Mouse (Mus musculus): ENCODE measurements at regions not wholly inside any gene's neighbourhood (a gene's known extent, or its start where the extent isn't known, plus 50 kb on each side); places are given as distances from the start of the nearest gene placed in this dataset.
"Not testable (repeated sequence)": the region's sequence is repeated elsewhere in the genome, so short reads cannot be mapped to it uniquely, and the experiment has no call there.

DNA sequence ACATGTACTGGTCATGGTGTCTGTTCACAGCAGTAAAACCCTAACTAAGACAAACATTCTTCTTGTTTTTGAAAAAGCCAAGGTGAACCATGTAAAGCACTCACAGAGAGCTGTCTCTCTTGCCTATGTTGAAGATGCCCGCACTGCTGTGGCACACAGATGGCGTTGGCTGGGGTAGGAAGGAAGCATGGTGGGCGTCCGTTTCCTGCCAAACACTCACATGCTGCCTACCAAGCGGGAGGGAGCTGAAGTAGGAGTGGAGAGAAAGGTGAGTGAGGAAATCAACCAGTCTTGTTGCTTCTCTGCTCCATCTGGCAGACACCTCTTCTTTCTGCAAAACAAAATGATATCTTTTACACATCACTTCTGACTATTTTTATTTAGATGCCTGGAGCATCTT is 200.0 kb downstream of the Diras2 start:
- ATAC-seq (replicated peaks; ENCODE audit: low FRiP score, poor library complexity, severe bottlenecking), result no peak

DNA sequence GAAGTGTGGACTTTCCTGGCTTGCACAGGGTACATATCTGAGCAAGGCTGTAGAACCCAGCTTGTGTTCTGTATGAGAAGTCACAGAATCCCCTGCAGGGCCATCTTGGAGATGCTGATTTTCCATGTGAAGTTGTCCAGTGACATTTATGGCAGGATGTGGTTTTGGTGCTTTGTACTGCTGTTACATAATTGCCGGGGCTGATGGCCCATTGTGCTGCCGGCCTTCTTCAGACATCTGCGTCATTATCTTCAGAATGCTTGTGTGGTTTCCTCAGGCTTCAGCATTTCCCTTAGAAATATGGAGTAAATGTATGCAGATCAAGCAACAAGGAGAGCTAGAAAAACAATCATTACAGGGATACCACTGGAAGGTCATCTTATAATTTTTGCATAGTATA is 196.1 kb downstream of the Diras2 start:
- no peak for ATAC-seq (replicated peaks; ENCODE audit: low FRiP score, poor library complexity, severe bottlenecking)

DNA sequence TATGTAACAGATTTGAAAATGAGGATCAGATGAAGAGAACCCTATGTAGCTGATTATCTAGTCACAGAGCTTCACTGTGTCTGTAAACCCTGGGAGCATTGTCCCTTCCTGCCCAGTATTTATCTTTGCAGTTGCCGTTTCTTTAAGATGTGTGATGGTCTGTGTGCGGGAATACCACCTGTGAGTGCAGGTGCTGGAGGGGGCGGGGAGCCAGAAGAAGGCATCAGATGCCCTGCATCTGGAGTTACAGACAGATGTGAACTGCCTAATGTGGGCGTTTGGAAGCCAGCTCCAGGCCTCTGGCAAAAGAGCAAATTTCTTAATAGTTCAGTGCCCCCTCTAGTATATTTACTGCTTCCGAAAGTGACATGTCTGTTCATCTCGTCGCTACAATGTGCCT is 193.1 kb downstream of the Diras2 start:
- ATAC-seq (replicated peaks; ENCODE audit: low FRiP score, poor library complexity, severe bottlenecking), result no peak

DNA sequence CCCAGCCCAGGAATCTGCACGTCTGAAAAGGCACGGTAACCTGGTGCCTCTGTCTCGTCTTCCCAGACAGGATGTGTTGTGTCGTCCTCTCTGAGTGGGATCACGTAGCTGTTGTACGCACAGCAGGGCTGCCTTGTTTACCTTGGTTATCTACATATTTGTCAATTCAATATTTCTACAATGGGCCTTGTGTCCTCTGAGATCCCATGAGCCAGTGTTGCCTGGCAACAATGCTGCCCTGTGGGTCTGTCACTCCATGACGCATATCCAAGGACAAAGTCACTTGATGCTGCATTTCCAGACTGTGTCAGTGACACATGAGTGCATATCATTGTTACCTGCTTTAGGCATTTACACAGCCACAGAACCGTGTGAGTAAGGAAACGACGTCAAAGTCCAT is 191.9 kb downstream of the Diras2 start:
- no peak for ATAC-seq (replicated peaks; ENCODE audit: low FRiP score, poor library complexity, severe bottlenecking)

DNA sequence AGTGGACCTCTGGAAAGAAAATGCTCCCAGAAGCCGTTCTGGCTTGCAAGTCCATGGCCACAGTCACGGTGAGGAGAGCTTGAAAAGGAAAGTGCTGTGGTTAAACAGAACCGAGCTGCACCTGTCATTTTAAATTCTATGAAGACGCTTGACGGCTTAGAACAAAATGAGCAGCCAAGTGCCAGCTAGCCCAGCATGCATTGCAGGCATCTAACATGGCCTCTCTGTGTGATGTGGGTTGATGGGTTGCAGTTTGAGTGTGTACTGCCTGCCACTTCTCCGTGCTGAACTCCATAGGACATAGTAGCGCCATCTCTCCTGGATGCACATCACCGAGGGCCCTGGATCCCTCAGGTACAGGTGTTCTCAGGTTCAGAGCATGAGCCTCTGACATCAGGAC is 189.1 kb downstream of the Diras2 start:
- no peak for ATAC-seq (replicated peaks; ENCODE audit: low FRiP score, poor library complexity, severe bottlenecking)

DNA sequence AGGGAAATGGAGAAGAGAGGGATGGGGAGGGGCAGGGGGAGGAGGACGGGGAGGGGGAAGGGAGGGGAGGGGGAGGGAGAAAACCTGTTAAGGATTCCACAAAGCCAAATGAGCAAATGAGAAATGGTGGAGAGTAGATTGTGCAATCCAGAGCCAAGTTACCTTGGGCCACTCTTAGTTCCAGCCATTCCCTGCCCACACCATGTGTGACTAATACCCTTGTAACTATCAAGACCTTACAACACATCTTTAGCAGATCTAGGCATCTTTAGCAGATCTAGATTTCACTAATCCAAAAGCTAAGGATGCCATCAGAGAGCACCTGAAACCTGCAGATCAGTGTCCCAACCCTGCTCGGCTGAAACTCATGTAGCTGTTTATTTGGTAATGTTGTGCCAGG is 186.7 kb downstream of the Diras2 start:
- ATAC-seq (replicated peaks; ENCODE audit: low FRiP score, poor library complexity, severe bottlenecking), result no peak

DNA sequence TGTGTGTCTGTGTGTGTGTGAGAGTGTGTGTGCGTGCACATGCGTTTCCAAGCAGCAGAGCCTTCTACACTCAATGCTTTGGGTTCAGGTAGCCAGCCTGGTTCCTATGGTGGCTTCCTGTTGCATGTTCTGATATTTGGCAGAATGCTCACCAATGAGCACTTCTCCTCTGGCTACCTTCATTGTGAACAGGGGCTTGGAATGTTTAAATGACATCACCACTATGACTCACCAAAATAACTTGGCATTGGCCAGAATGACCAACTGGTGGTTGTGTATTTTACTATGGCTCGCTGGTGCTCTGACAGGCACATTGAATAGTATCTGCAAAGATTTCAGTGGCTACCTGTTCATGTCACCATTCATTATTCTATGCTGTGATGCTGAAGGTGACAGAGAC is 186.2 kb downstream of the Diras2 start:
- no peak for ATAC-seq (replicated peaks; ENCODE audit: low FRiP score, poor library complexity, severe bottlenecking)

DNA sequence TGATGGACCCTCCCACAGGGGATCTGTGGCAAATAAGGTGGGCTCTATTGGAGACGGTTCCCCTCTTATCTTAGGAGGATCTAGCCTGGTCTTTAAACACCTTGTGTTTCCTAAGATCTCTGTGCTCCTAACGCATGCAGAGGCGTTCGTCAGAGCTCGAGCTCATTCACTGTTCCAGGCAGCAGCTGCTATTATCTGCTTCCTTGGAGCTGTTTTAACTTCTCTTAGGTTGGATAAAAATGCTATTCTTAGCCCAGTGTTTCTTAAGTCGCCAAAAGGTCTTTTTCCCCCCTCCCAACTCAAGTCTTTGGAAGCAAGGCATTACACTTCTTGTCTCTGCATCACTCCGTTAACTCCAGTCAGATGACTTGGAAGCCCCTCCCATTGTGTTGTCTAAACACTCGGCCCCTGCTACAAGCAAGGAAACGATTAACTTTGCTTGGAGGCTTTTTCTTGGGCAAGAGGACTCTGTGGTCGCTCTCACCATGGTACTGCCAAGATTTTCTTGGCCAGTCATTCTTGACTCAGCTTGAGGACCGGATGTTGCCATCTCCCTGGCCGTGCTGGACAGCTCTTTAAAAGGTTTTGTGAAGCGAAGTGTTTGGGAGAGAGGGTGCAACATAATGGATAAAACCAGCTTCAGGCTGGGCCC is 185.6 kb downstream of the Diras2 start:
- ATAC-seq (replicated peaks; ENCODE audit: low FRiP score, poor library complexity, severe bottlenecking), result no peak

DNA sequence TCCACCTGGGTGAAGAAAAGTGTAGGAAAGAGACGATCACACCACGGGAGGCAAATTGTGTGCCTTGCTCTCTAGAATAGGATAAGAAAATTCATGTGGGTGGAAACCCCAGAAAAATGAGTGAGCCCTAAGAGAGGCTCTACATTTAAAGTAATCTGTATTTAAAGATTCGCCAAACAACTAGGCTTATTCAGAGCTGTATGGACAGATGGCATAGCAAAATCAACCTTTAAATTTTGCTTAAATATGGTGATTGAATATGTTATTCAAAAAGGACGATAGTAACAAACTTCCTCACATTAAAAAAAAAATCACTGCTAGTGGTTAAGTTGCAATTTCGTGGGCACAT is 185.1 kb downstream of the Diras2 start:
- no peak for ATAC-seq (replicated peaks; ENCODE audit: low FRiP score, poor library complexity, severe bottlenecking)

DNA sequence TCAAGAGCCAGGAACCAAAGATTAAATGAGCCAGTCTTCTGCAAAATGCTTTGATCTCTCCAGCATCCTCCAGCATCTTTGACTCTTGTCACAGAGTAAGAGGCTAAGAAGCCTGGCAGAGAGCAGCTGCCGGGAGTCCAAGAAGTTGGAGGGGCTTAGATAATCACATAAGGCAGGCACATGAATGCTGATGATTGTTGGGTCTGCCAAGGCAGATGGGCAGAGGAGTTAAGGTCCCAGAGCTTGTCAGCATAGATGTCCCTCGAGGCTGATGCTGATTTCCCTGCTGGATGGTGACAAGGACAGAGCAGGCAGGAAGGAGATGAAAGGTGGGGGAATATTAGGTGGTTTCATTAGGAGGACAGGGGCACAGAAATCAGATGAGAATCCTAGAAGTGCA is 183.4 kb downstream of the Diras2 start:
- ATAC-seq (replicated peaks; ENCODE audit: low FRiP score, poor library complexity, severe bottlenecking), result no peak

DNA sequence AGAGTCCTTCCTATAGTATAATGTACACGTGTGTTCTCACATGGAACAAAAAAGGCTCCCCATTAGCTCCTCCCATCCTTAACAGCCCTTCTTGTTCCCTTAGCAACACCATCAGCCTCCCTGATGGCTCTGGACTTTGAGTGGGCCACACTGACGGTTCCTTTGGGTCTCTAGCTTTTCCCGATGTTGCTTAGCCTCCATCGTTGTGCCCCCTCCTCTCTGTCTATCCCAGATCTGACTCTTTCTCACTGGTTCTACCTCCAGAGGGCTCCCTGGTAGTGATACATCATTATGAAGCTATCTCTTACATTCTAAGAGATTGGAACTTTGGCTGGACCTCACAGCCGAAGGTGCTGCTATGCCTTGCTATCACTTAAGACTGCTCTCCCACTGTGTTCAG is 181.5 kb downstream of the Diras2 start:
- ATAC-seq (replicated peaks; ENCODE audit: low FRiP score, poor library complexity, severe bottlenecking), result no peak

DNA sequence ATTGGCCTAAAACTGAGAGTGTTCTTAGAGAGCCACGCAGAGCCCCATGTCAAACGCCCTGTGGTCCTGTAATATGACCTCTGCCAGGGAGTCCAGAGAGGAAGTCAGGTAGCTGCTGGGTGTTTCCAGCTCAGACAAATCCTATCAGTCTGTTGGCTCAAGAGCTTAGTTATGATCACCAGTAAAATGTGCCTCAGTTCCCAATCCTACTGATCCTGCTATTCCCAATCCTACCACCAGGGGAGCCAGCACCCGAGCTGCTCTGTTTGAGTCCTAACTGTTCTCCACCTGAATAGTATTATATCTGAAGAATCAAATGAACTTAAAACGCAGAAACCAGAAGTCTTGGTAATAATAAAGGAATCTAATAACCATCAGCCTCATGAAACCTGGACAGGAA is 178.5 kb downstream of the Diras2 start:
- ATAC-seq (replicated peaks; ENCODE audit: low FRiP score, poor library complexity, severe bottlenecking), result no peak

DNA sequence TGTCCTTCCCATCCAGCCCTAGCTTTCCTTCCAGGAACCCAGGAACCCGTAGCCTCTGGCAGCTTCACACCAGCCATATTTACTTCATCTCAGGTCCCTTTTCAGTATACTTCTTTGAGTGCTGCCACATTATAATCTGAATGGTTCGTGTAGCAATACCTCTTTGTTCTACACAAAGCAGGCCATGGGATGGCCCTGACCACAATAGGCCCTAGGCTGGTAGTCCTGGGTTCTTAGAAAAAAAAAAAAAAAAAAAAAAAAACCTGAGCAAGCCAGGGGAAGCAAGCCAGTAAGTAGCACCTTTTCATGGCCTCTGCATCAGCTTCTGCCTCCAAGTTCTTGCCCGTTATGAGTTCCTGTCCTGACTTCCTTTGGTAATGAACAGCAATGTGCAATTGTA is 177.6 kb downstream of the Diras2 start:
- no peak for ATAC-seq (replicated peaks; ENCODE audit: low FRiP score, poor library complexity, severe bottlenecking)

DNA sequence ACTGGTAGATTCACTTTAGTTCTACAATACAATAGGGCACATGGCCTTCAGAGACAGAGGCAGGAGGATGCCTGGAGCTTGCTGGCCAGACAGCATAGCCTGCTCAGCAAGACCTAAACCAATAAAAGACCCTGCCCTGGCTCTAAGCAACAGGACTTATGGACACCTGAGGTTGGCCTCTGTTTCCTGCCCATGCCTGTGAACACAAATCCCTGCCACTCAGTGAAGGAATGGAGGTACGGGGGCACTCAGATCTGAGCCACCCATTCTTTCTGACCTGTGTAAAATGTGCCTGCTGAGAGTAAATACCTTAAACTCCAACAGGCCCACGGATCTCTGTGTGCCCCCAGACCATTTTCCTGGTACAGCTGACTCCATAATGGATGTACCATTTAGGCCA is 177.1 kb downstream of the Diras2 start:
- ATAC-seq (replicated peaks; ENCODE audit: low FRiP score, poor library complexity, severe bottlenecking), result no peak

DNA sequence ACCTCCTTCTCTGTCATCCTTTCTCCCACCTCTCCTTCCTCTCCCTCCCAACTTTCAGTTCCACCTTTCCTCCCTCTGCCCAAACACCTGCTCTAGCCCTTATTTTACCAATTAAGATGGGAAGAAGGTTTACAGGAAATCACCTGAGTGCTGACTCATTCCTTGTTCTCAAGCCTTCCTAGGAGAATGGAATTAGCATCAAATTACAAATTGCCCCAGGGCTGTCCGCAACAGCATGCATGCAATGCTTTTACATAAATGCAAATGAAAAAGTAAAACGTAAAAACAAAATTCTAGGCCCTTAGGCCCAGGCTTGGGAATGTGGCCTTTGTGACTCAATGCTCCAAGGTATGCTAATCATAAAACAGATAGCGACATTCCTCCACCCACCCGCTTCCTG is 175.2 kb downstream of the Diras2 start:
- ATAC-seq (replicated peaks; ENCODE audit: low FRiP score, poor library complexity, severe bottlenecking), result not testable (repeated sequence)

DNA sequence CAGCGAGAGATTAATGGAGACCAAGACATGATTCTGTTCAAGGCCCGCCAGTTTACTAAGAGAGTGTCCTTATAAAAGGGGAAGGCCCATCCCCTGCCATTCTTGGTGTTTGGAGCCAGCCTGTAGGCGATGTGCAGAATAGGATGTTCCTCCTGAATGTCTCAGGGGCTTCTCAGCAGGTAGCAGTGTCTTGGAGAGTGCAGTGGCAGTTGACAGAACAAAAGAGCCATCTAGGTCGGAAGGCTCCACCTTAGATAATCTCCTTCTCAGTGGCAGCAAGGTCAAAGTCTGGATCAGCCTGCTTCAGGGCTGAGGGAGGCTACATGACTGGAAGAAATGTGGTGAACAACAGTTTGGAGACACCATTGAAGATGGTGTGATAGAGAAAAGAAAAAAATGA is 171.7 kb downstream of the Diras2 start:
- ATAC-seq (replicated peaks; ENCODE audit: low FRiP score, poor library complexity, severe bottlenecking), result not testable (repeated sequence)

DNA sequence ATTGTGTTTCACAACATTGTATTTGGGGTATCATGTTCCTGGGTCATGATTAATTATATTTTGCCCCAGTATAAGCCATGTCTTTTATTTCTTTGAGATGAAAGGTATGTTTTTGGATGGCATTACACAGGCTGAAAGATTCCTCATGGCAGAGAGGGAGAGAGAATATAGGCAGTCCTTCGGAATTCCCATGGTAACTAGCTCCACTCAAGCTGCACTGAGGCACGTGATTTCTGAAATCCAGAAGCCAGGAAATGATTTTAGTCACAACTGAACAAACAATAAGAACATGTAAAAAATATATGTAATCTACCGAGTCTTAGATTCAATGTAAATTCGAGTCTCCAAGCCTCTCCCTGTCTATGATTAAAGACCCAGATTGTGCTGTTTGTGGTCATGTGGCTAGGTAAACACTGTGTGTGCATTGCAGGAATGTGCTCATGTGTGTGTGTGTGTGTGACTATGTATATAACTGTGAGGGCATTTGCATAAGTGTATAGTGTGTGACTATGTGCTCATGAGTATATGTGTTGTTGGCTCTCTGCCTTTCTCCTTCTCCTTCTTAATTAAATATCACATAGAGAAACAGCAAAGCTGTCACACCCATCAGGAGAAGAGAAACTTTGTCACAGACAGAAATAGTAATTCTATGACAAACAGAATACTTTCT is 169.8 kb downstream of the Diras2 start:
- ATAC-seq (replicated peaks; ENCODE audit: low FRiP score, poor library complexity, severe bottlenecking), result no peak

DNA sequence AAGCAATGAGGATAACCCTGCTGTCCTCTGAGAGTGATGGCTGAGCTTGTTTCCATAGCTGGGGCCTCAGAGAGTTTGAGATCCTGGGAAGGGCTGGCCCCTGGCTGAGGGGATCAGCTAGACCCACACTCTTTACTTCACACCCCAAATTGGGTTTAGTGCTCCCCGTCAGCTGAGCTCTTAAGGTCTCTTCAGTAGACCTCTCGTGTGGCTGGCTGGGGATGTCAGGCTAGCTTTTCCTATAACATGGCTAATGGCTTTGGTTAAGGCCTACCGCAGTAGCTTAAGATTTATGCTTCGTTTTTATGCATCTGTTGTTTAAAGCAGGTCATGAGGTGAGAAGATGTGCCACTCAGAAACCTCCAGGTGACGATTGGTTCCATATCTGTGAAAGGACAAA is 168.8 kb downstream of the Diras2 start:
- ATAC-seq (replicated peaks; ENCODE audit: low FRiP score, poor library complexity, severe bottlenecking), result no peak

DNA sequence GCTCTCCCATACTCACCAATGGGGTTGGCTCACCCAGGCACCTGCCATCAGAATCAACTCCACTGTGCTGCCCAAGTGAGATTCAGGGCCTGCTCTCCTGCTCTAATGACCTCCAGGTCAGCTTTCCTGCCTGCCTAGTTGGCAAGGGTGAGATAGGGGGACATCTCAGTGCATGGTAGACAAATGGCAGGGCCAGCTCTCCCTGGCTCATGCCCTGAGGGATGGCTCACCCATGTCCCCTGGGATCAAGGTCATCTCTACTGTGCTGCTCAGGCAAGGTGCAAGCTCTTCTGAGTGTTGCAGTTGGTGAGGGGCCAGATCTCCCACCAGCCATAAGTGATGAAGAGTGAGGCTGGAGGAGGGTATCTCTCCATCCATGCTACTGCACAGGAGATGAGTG is 161.2 kb downstream of the Diras2 start:
- ATAC-seq (replicated peaks; ENCODE audit: low FRiP score, poor library complexity, severe bottlenecking), result no peak

DNA sequence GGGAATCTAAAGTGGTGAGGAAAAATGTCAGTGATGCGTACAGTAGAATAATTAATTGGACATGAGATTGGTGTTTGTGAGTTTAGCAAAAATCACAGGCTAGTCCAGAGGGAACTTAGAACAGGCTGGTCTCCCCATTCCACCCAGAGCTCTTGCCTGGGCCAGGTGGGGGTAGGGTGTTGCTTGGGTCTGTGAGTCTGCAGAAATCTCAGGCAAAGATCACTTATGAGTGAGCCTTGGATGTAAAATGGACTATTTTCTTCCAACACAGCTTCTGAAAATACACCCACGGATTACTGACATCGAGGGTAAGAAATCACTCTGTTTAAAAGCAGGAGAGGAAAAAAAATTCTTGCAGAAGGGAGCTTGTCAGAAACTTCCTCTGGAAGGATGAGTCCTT is 159.1 kb downstream of the Diras2 start:
- no peak for ATAC-seq (replicated peaks; ENCODE audit: low FRiP score, poor library complexity, severe bottlenecking)

DNA sequence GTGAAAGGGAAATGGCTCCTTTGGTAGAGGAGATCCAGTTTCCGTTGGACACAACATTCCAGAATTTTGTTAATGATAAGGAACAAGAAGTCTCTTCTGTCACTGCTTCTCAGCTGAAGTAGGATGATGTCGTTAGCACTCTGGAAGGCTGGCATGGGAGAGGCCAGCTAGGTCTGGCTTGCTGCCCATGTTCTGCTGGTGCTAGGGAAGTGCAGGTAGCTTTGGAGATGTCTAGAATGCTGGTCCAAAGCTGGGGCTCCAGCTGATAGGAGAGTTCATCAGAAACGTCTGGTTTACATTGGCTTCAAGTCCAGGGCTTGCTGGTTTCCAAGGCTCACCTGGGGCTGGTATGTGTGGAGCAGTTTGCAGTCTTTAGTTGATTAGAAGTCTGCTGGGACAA is 156.3 kb downstream of the Diras2 start:
- ATAC-seq (replicated peaks; ENCODE audit: low FRiP score, poor library complexity, severe bottlenecking), result no peak

DNA sequence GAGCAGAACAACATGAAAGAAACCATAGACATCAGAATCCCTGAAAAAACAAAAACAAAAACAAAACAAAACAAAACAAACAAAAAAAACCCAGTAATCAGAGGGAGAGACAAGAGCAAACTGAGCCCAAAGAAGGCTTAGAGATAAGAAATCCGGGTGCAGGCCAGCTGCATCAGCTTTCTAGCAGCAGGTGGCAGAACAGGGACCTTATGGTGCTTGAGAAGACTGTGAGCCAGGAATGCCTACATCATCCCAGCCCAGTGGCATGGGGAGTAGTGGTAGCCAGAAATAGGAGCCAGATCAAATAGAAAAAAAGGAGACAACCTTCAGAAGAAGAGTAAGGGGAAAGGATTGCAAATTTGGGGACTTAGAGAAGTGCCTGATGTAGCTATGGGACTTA is 152.8 kb downstream of the Diras2 start:
- no peak for ATAC-seq (replicated peaks; ENCODE audit: low FRiP score, poor library complexity, severe bottlenecking)
